Mouse (Mus musculus) G1E (cell line): ENCODE measurements around the gene Gm813.
A peak's percentile ranks its signal among the peaks of the same experiment; 100 is the strongest.

ENCODE experiments used
- CTCF ChIP-seq: IDR thresholded peaks from 2 replicates; pipeline ENCODE4 v1.5.1; 2012; ENCODE audit warnings: low read depth, low read length, inconsistent platforms, mixed read lengths
- GATA1 ChIP-seq: IDR thresholded peaks from 2 replicates; pipeline ENCODE4 v1.6.1; 2012; ENCODE audit warnings: borderline replicate concordance, low read length, inconsistent platforms, mixed read lengths
- GATA2 ChIP-seq: IDR thresholded peaks from 2 replicates; pipeline ENCODE4 v1.6.1; 2012; ENCODE audit warnings: low read depth, low read length, inconsistent platforms, borderline replicate concordance
- POLR2AphosphoS5 ChIP-seq: IDR thresholded peaks from 2 replicates; pipeline ENCODE4 v1.6.1; 2012; ENCODE audit warnings: low read depth, low read length, inconsistent platforms; ENCODE audit not compliant: insufficient replicate concordance
- TAL1 ChIP-seq: conservative IDR thresholded peaks from 2 replicates; pipeline ENCODE4 v1.6.1; 2012; ENCODE audit warnings: low read depth, low read length, inconsistent platforms, mixed read lengths

DNA sequence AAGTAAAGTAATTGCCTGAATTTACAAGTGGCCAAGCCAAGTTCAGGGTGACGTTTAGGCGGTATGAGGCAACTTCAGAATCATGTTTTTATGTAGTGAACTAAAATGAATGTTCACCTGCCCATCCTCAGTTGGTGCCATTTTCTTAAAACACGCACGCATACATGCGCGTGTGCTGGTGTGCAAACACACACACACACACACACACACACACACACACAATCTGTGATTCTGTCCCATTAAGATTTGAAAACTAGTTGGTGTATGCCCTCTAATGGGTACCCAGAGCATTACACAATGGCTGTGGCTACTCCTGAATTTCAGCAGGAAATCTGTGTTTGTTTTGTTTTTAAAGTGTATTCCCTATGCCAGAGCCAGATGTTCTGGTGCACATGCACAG lies 7.2 kb upstream of the Gm813 start:
- TF ChIP-seq CTCF (peak; percentile 42; the same call in 1 of the 2 replicates), GATA1 (no peak), TAL1 (no peak), GATA2 (no peak), POLR2AphosphoS5 (no peak)
